Mouse (Mus musculus) right cerebral cortex, adult 2 months (tissue): Measurements from ENCODE around the gene 2610002M06Rik.

Experiments used
- DNase-seq, 2 experiments: peaks; one replicate each; pipeline ENCODE4 v3.0.0; 2021 to 2022; ENCODE audit warnings: low spot score in 2 of 2

2610002M06Rik gene

DNA sequence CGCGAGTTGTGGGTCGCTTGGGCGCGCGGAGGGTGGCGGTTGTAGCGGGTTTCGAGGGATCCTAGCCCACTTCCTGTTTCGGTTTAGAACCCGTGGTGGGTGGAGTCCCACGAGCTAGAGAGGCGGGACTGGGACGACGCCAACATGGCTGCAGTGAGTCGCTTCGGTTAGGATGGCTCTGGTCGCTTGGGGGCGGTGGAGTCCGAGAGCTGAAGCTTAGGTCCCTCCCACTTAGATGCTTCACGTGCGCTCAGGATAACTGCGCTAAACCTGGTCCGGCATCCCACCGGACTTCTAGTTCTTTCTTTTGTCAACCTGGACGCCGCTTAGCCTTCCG is at the start of gene 2610002M06Rik:
Gene 2610002M06Rik, minus strand, starts transcription at position 117 of the 337 bp plus-strand sequence.
- DNase-seq: peak; percentile 73 to 78

DNA sequence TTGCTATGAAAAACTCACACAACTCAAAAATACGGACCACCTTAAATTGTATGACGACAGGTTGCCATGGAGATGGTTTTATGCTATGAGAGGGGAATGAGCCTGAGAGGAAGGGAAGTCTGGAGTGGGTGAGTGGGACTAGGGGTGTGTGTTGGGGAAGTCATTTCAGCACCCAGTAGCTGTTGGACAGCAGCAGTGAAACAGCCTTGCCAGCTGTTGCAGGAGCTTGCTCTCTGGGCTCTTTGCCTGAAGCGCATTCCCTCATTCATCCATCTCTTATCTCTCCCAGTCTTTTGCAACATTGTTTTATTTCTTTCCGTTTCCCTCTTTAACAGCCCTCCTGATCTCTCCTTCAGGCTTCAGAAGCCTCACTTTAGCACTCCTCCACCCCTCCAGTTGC is 42.0 kb upstream of the 2610002M06Rik start:
- DNase-seq: no peak

DNA sequence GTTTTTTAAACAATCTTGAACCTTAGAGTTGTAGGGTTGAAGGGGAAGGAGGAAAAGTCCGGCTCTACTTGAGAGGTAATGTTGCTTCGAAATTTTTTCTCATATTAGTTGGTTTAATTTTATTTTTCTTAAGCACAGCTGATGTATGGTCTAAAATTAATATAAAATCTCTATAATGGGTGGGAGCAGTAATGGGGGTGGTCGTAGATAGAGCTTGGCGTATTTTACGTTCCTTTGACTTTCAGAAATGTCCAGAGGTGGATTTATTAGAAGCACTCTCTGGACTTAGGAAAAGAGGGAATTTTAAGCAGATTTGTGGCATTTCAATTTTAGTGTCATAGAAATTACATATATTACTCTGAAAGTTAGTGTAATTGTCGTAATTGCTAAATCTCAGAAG is 592 bp upstream of the 2610002M06Rik start:
- DNase-seq: no peak

DNA sequence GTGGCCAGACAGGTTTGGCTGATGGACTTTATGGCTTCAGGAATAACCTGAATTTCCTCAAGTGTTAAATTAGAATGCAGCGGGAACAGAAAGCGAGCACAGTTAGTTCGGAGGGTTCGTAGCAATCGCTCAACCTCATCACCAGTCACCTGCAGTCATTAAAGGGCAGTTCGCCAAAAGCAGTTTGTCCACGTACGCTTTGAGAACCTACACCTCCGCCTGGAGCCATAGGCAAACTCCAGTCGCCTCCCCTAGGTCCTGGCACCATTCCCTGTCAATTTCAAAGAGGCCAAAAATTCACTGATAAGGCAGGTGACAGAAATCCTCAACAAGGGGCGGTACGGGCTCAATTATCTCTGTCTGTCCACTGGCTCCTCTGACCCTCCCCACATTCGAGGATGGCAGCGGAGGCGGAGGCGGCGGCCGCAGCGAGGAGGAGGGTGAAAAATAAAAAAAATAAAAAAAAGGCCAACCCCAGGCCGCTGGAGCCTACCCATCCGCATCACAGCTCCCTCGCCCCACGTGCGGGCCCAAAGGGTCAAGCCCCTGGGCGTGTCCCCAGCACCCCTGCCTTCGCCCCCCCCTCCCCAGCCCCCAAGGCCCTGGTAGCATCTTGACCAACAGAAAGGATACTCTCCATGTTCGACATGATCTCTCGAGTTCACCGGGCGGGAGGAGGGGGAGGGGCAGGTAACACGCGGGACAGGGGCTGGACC is 474 bp downstream of the 2610002M06Rik start:
- DNase-seq: peak; percentile 4 to 13

DNA sequence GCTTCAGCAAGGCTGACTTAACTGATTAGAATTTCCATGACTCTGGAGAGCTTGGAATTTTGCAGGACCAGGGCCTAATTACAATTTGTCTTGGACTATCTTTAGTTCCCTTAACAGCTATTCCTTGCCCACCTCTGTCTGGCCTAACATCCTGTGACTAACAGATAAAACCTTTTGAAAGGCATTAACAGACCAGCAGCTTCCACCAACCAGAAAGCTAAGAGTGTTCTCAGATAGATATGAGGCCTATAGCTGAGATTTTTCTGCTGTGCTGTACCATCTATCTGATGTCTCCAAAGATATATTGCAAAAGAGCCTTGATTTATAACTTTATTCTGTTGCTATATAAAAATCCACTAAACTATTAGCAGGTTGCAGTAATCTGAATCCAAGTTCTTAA is 4.0 kb downstream of the 2610002M06Rik start:
- no peak for DNase-seq

DNA sequence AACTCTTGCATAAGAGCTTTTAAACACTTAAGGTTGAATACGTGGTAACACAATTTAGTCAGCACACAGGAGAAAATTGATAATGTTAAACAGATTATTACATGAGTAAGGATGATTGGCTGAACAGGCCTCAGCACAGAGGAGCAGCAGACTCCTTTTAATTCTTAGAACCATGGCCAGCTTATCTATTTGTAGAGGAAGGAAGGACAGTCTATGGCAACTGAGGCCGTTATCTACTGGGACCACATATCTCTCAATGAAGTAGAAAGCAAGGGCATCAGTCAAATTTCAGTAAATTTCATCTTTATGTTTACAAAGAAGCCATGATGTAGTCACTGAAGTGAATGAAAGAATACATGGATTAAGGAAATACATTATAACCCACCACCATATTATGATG is 19.2 kb downstream of the 2610002M06Rik start:
- no peak for DNase-seq

DNA sequence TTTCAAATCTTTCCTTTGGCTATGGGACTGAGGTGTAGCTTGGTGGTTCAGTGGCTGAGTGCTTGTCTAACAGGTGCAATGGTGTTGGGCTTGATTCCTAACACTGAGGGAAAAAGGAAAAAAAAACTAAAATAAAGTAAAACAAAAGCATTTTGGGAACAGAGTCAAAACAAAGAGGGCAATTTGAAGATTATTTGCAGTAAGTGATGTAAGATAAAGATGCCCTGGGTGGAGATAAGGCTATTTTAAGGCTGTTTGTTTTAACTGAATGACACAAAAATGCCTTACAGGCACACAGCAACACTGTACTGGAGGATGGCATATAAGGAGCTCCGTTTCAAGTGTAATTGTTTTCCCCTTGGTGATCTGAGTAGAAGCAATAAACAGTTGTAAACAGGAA is 20.3 kb downstream of the 2610002M06Rik start:
- DNase-seq: no peak

DNA sequence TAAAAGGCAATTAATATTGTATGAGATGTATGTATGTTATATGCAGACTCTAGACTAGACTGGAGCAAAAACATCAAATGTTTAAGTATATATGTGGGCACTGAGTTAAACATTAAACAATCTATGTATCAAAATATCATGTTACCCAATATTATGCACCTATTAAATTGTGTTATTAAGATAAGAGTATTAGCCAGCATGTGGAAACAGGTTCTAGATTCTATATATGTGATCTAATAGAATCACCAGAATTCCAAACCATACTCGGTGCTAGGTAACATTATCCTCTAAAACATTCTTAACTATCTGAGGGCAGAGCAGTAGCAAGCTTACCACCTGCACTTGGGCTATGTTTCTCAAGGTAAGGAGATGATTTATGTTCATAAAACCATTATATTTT is 23.8 kb downstream of the 2610002M06Rik start, which contains the start of gene Tent5d:
Gene Tent5d, plus strand, starts transcription at position 301 of the 400 bp plus-strand sequence.
- DNase-seq: no peak

DNA sequence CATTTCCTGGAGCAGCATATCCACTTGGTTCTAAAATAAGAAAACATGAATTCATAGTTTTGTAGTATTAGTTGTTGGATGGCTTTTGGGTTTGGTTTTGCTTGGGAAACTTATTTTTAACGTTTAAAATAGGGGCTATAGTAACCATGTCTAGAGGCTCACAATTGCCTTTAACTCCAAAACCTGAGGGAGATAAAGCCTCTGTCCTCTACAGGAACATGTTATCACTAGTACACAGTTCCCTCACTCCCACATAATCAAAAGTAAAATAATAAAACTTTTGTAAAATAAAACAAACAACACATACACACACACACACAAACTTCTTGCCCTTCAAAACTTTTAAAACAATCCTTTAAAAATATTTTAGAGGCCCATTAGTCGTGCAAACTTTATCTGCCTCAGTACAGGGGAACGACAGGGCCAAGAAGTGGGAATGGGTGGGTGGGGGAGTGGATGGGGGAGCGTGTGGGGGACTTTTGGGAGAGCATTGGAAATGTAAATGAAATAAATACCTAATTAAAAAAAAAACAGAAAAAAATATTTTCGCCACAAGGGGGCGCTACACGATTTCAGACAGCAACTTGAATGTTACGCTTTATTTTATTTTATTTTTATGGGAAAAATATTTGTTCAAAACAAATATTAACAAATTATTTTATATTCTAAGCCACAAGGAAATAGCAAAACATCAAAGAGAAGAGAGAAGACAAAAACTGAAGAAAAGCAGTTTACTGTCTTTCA is 25.2 kb downstream of the 2610002M06Rik start:
- no peak for DNase-seq

DNA sequence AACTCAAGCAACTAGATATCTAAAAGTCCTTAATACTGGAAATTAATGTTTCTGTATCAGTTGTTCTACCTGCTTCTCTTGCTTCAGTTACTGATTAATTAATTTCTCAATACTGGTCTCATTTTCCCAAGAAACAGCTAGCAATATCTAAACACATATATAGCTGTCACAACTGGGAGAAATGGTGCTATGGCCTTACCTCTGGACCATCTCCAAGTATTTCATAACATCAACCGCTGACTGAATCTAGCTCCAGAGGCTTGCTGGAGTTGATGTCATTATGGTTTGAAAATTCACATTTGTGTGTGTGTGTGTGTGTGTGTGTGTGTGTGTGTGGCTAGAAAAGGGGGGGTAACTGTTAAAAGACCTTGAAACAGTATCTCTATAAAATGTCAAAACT is 26.0 kb downstream of the 2610002M06Rik start:
- DNase-seq: no peak

DNA sequence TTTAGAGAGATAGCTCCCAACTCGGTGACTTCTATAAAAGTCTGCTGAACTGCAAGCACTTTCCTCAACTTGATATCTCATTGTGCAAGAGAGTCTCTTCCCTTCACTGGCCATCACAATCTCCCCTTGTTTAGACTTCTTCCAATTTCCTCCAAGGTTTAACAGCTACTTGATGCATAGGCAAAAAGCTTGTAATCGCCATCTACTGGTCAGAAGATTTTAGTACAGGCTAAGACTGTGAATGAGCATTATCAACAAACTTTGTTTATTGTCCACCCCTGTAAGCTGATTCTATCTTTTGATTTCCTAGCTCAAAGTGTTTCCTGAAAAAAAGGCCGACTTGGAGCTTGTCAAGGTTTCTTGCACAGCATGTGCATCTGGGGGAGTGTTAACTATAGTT is 48.2 kb downstream of the 2610002M06Rik start:
- DNase-seq: no peak
